Mouse (Mus musculus) hindbrain, postnatal 0 days (tissue): ENCODE results near the gene Gm973. TPM values are rescaled to one million over a fixed set of nuclear protein-coding genes. Genes with fewer than 3 reads are reported as not detected.
A peak's percentile ranks its signal among the peaks of the same experiment; 100 is the strongest.

Source experiments
- ATAC-seq: fragments of 200-750 bp; cut with Nextera tagmentation; 2 replicates; pipeline ENCODE4 v1.8.0; 2017; ENCODE audit warnings: mild to moderate bottlenecking, moderate TSS enrichment, moderate library complexity
- DNase-seq: peaks from one replicate; pipeline ENCODE4 v3.0.0-alpha.2; 2015; ENCODE audit warnings: low spot score
- H3K27ac ChIP-seq: fragments of 300-500 bp; sonication (generic); 2 replicates; pipeline ENCODE4 v1.5.1; 2014; ENCODE audit warnings: mild to moderate bottlenecking
- H3K27me3 ChIP-seq: fragments of 300-500 bp; sonication (generic); 2 replicates; pipeline ENCODE4 v1.6.1; 2014; ENCODE audit warnings: low read length, mixed read lengths; ENCODE audit not compliant: insufficient read depth
- H3K36me3 ChIP-seq: fragments of 300-500 bp; sonication (generic); 2 replicates; pipeline ENCODE4 v1.6.1; 2014; ENCODE audit warnings: low read length, mixed read lengths; ENCODE audit not compliant: insufficient read depth
- H3K4me1 ChIP-seq: fragments of 300-500 bp; sonication (generic); 2 replicates; pipeline ENCODE4 v1.6.1; 2014; ENCODE audit warnings: antibody characterized with exemption, low read length, mixed read lengths; ENCODE audit not compliant: insufficient read depth
- H3K4me2 ChIP-seq: fragments of 300-500 bp; sonication (generic); 2 replicates; pipeline ENCODE4 v1.6.1; 2014; ENCODE audit warnings: low read depth, mild to moderate bottlenecking, low read length, moderate library complexity, mixed read lengths
- H3K4me3 ChIP-seq: fragments of 300-500 bp; sonication (generic); 2 replicates; pipeline ENCODE4 v1.5.1; 2014; ENCODE audit warnings: low read length
- H3K9ac ChIP-seq: fragments of 300-500 bp; sonication (generic); replicated peaks from 2 replicates; pipeline ENCODE4 v1.6.1; 2014; ENCODE audit warnings: mild to moderate bottlenecking, low read length, moderate library complexity, mixed read lengths
- H3K9me3 ChIP-seq: fragments of 300-500 bp; sonication (generic); 2 replicates; pipeline ENCODE4 v1.6.1; 2016; ENCODE audit warnings: low read length, mixed read lengths
- CTCF ChIP-seq: IDR thresholded peaks from 2 replicates; pipeline ENCODE4 v1.5.1; 2016; ENCODE audit warnings: antibody characterized with exemption, control low read depth, low read depth
- WGBS: fragments of 180-500 bp; shearing (Covaris S2); extraction: QIAGEN DNeasy Blood & Tissue Kit; methylation state at CpG from one replicate; pipeline ENCODE4 v1.1.7; 2014; 5-methylcytosine and 5-hydroxymethylcytosine counted together
- polyA plus RNA-seq: library from polyadenylated mRNA; unstranded; fragments of >200 nt; fragmentation: Nextera tagmentation; extraction: Ambion mirVana; gene quantifications from 2 replicates; pipeline ENCODE4 v1.2.1, GENCODE M21; 2015
- total RNA-seq: library from RNA; depleted of rRNA; stranded (reverse); fragments of >200 nt; gene quantifications from 2 replicates; pipeline ENCODE4 v1.2.3, GENCODE M21; 2014

The Gm973 gene
- total and polyA plus RNA-seq, 2 experiments from 2014 or later: 11.9 to 12.5 TPM

DNA sequence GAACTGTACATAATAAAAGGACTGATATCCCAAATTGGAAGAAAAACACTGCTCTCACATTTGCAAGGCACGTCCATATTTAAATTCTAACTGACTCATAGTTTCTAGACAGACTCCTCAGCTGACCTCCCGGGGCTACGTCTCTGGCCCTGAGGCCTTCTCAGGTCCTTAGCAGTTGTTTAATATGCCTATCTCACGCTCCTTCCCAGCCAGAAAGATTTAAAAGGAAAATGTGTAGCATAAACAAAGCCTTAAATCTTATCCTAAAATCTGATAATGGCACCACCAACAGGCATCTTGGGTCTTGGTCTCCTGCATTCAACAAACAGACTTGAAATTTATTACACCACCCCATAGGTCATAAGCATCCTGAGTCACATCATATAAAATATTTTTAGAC, 62.7 kb downstream of the Gm973 start:
- H3K27me3 ChIP-seq: no peaks in the 10 kb centered on the region
- no peak overlapping the region for H3K27ac ChIP-seq
- no peak overlapping the region for H3K4me2 ChIP-seq
- ATAC-seq (no peak), DNase-seq (no peak)
- H3K4me3 ChIP-seq: no peak overlapping the region
- 76% methylated on average over 4 of the region's 4 CpGs for WGBS
- peaks cover 3% of the 10 kb centered on the region; the same call in 1 of the 2 replicates for H3K4me1 ChIP-seq
- H3K36me3 ChIP-seq: no peaks in the 10 kb centered on the region
- no peak for TF ChIP-seq CTCF
- no peak overlapping the region for H3K9ac ChIP-seq
- H3K9me3 ChIP-seq: no peaks in the 10 kb centered on the region

DNA sequence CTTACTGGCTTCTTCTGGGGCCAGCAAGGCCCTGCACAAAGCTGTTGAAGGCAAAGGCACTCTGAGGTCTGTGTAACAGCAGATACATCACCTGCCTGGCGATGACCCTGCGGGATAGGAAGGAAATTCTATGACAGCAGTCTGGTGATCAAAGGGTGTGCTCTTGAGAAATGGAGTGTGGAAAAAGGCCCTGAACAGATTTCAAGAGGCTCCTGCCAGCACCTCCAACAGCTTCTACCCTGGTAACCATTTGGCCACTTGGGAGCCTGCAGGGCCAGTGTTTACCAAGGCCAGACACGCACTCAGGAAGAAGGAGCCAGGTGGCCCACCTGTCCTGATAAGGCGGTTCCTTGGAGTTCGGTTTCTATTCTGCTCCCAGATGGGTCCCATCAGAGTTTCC, 63.3 kb downstream of the Gm973 start:
- no peak for TF ChIP-seq CTCF
- no peaks in the 10 kb centered on the region for H3K36me3 ChIP-seq
- no peak overlapping the region for H3K9ac ChIP-seq
- H3K4me1 ChIP-seq: no peaks in the 10 kb centered on the region
- no peak overlapping the region for H3K4me2 ChIP-seq
- H3K27me3 ChIP-seq: no peaks in the 10 kb centered on the region
- no peak overlapping the region for H3K27ac ChIP-seq
- DNase-seq: no peak
- WGBS: 64% methylated on average over 5 of the region's 5 CpGs
- H3K4me3 ChIP-seq: no peak overlapping the region
- H3K9me3 ChIP-seq: no peaks in the 10 kb centered on the region
- no peak for ATAC-seq

DNA sequence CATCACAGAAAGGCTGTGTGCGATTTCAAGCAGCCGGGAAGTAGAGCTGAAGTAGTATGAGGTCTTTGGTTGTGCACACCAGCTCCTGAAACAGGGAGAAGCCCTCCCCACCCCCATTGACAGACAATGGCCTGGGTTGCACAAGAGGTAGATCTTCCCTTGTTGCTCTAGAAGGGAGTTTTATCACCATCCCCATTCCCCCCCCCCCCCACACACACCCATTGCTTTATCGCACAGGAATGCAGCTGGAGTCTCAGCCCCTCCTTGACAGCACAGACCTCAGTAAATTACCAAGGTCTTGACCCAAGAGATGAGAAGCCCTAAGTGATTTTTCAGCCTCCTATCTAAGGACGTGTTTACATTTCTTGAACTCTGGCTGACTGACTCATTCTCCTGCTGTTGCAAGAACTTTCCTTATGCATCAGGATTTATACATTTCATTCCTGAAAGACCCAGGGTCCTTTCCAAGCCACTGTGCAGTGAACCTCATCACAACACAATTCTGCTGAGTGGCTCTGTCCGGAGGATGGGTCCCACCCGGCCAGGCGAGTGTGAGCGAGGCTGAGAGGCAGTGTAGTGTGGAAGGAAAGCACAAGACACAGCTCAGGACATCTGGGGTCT, 64.2 kb downstream of the Gm973 start:
- TF ChIP-seq CTCF: no peak
- no peak overlapping the region for H3K4me3 ChIP-seq

DNA sequence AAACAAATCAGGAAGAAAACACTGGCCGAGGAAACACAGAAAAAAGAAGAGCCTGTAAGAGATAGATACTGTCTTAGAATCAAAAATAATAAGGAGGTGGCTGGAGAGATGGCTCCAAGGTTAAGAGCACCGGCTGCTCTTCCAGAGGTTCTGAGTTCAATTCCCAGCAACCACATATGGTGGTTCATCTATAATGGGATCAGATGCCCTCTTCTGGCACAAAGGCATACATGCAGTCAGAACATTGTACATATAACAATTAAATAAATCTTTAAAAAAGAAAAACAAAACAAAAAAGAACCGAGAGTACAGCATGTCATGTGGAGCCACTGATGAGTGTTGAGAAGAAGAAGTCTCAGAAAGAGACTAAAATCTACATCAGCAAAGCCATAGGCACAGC, 64.8 kb downstream of the Gm973 start:
- no peak for TF ChIP-seq CTCF
- ATAC-seq (no peak), DNase-seq (no peak)
- Histone ChIP-seq H3K4me1 (no peaks in the 10 kb centered on the region), H3K9me3 (no peaks in the 10 kb centered on the region), H3K27me3 (no peaks in the 10 kb centered on the region), H3K27ac (no peak overlapping the region), H3K36me3 (no peaks in the 10 kb centered on the region), H3K4me2 (no peak overlapping the region), H3K4me3 (no peak overlapping the region), H3K9ac (no peak overlapping the region)
- WGBS: 92% methylated on average over 3 of the region's 3 CpGs

More for the DNA sequence above, 64.2 kb downstream of the Gm973 start:
- H3K27ac ChIP-seq: no peak overlapping the region
- no peak overlapping the region for H3K4me2 ChIP-seq
- DNase-seq (no peak), ATAC-seq (no peak)
- no peak overlapping the region for H3K9ac ChIP-seq
- H3K4me1 ChIP-seq: no peaks in the 10 kb centered on the region
- no peaks in the 10 kb centered on the region for H3K9me3 ChIP-seq
- 66% methylated on average over 8 of the region's 8 CpGs for WGBS
- H3K36me3 ChIP-seq: no peaks in the 10 kb centered on the region
- no peaks in the 10 kb centered on the region for H3K27me3 ChIP-seq

DNA sequence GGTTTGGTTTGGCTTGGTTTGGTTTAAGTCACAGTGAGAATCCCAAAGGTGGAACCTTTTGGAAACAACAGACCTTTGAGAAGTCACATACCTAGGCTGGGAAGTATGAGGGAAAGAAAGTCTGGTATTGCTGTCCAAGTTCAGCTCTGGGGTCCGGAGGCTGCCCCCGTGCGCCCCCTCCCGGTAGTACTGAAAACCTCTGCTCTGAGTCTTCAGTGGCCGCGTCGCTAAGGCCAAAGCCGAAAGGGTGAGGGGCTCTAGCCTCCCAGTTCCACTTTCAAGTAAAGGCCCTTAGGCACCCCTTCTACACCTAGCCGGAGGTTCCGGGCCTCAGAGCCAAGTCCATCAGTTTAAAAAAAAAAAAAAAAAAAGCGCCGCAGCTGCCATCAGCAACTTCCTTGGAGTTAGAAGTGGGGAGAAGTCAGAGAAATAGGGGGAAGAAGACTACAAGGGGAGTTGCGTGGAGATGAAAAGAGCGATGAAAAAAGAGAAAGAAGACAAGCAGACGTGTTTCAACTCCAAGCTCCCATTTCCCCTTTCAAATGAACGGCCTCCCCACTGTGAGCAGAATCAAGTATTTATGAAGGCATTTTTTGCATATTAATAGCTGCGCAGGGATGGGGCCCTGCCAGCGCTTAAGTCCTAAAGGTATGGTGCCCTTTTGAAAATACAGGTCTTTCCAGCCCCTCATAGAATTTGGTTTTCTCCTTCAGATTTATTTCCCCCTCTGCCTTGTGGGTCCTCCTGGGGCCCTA, 68.8 kb downstream of the Gm973 start:
- DNase-seq (peak; percentile 73), ATAC-seq (peak; percentile 76)
- peak; percentile 84 for TF ChIP-seq CTCF
- H3K9ac ChIP-seq: no peak overlapping the region; the same call in 1 of the 2 replicates
- H3K36me3 ChIP-seq: no peaks in the 10 kb centered on the region
- H3K9me3 ChIP-seq: no peaks in the 10 kb centered on the region
- 0 out of 2 replicates have a peak overlapping the region, but pooled peaks have one; percentile 7 for H3K4me3 ChIP-seq
- peak overlapping the region; percentile 46 for H3K4me2 ChIP-seq
- WGBS: 13% methylated on average over 17 of the region's 18 CpGs
- H3K27ac ChIP-seq: no peak overlapping the region
- H3K4me1 ChIP-seq: no peaks in the 10 kb centered on the region
- no peaks in the 10 kb centered on the region for H3K27me3 ChIP-seq

GRCm38 (mm10) chr1:59589271-59589670, 73.2 kb downstream of the Gm973 start:
- Histone ChIP-seq H3K9me3 (no peaks in the 10 kb centered on the region), H3K9ac (no peak overlapping the region), H3K27ac (no peak overlapping the region), H3K27me3 (no peaks in the 10 kb centered on the region), H3K4me3 (no peak overlapping the region), H3K36me3 (no peaks in the 10 kb centered on the region), H3K4me1 (no peaks in the 10 kb centered on the region; the same call in 1 of the 2 replicates), H3K4me2 (no peak overlapping the region)
- WGBS: 91% methylated on average over 1 of the region's 1 CpGs
- TF ChIP-seq CTCF: no peak
- no peak for ATAC-seq
- DNase-seq: no peak

- Histone ChIP-seq H3K36me3 (no peaks in the 10 kb centered on the region), H3K27me3 (no peaks in the 10 kb centered on the region), H3K4me2 (peak overlapping the region; percentile 32), H3K9me3 (no peaks in the 10 kb centered on the region), H3K27ac (0 out of 2 replicates have a peak overlapping the region, but pooled peaks have one; percentile 15), H3K4me1 (no peaks in the 10 kb centered on the region; the same call in 1 of the 2 replicates), H3K9ac (no peak overlapping the region), H3K4me3 (no peak overlapping the region)
- ATAC-seq: peak; percentile 27; the same call in 1 of the 2 replicates
- no peak for DNase-seq
- TF ChIP-seq CTCF: no peak
- 9% methylated on average over 10 of the region's 10 CpGs for WGBS
Measured at GRCm38 (mm10) chr1:59592359-59592758, 76.3 kb downstream of the Gm973 start.
